Mouse (Mus musculus): ENCODE results near the gene Phf1. TPM values are rescaled to one million over a fixed set of nuclear protein-coding genes. Genes with fewer than 3 reads are reported as not detected.

The Phf1 gene
- 3.1 TPM for polyA plus RNA-seq (2014; fragmentation: Illumina TruSeq; extraction: RNeasy Lipid Tissue Mini Kit (QIAGEN cat#74804); ENCODE audit: low read depth, low replicate concordance)

DNA sequence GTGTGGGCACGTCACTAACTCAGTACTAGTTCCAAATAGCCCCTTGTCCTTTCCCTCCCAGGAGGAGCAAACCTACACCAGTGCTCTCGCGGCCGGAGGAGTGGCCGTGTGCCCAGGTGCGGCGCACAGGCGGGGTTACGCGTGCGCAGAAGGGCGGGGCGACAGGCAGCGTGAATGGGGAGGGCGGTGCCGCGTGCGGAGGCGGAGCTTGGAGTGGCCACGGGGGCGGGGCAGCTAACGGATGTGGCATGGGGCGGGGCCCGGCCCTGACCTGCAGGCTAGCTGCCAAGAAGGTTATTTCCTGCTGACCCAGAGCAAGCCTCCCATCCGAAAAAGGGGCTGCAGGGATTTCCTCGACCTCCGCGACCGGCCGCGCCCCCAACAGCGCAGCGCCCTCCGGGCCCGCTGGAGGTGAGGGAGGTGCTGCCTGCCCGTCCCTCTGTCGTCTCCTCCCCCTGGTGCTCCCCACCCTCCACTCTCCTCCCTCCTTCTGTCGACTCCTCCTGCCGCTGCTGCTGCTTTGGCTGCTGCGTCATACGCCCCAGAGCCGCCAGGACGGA lies at the start of gene Phf1:
Gene Phf1, plus strand, starts transcription at position 214 of the 560 bp plus-strand sequence.

DNA sequence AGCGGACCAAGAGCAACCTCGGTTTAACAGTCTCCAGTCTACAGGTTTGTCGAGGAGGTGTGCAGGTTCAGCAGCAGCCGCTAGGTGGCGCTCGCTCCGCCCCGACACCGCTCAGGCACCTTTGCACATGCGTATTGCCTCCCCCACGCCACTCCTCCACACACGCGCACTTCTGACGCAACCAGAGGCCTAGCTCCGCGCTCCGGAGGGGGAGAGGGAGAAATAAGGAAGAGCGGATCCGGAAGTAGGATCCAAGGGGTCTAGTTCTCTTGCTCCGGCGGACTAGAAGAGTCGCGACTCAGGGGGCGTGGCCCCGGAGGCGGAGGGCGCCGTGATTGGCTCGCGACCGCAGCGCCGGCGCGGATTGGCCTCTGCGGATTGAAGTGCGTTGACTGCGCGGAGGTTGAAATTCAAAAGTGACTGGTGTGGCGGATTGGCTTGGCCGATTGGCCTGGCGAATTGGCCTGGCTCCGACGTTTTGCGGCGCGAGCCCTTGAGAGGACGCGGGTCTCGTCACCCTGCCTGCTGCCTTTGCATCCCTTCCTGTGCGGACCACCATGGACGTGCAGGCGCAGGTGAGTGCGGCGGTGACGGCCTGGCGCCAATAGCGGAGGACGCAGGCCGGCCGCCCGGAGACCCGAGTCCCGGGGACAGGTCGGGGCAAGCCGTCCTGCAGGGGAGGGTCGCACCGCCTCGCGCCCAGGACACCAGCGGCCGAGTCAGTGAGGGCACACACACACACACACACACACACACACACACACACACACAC lies 16.0 kb upstream of the Phf1 start, which contains the start of gene Kifc5b:
Gene Kifc5b, plus strand, starts transcription at position 381 of the 772 bp plus-strand sequence.

GRCm38 (mm10) chr17:26939178-26939972 lies 6.5 kb downstream of the Phf1 start, which contains the start of gene Cuta:
Cuta (minus strand) TSS chr17:26939569.

DNA sequence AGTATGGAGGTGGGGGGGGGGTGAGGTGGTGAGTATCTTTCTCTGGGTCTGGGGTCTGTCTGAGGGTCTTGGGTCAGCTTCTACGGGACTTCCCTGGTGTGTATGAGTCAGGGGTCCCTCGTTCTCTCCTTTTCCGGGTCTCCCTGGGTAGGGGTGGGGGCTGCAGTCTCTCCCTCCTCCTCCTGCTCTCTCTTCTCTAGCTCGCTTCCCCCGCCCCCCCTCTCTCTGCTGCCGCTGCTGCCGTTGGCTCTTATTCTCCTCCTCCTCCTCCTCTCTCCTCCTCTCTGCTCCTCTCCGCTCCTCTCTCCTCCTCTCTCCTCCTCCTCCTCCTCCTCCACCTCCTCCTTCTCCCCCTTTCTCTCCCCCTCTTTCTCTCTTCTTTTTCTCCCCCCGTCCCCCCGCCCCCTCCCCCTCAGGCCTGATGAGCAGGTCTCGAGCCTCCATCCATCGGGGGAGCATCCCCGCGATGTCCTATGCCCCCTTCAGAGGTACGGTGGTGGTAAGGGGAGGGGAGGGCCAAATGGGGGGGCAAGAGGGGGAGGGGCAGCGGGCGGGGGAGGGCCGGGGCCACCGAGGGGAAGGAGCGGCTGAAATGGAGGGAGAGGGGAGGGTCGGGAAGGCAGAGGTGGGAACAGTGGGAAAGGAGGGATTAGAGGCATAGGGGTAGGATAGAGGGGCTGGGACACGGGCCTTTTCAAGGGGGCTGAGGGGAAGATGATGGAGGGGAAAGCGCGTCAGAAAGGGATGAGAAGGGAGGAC lies 8.4 kb downstream of the Phf1 start, which contains the start of gene Syngap1:
Gene Syngap1, plus strand, starts transcription at position 223 of the 759 bp plus-strand sequence.

GRCm38 (mm10) chr17:26972703-26973574 lies 40.1 kb downstream of the Phf1 start, which contains the start of gene Zbtb9:
Zbtb9 (plus strand) TSS chr17:26973167.

Other genes starting within 250 kb of the Phf1 start
- 90.0 TPM for gene Crebrf, start 217.4 kb upstream of the Phf1 start, polyA plus RNA-seq (2014; fragmentation: Illumina TruSeq; extraction: RNeasy Lipid Tissue Mini Kit (QIAGEN cat#74804); ENCODE audit: low read depth, low replicate concordance)
- 27.2 TPM for gene Bnip1, start 152.0 kb upstream of the Phf1 start, polyA plus RNA-seq (2014; fragmentation: Illumina TruSeq; extraction: RNeasy Lipid Tissue Mini Kit (QIAGEN cat#74804); ENCODE audit: low read depth, low replicate concordance)
- gene Nkx2-5, start 88.0 kb upstream of the Phf1 start, polyA plus RNA-seq (2014; fragmentation: Illumina TruSeq; extraction: RNeasy Lipid Tissue Mini Kit (QIAGEN cat#74804); ENCODE audit: low read depth, low replicate concordance), result not detected
- 0.76 TPM for gene Kifc5b, start 16.0 kb upstream of the Phf1 start, polyA plus RNA-seq (2014; fragmentation: Illumina TruSeq; extraction: RNeasy Lipid Tissue Mini Kit (QIAGEN cat#74804); ENCODE audit: low read depth, low replicate concordance)
- gene Cuta, start 6.5 kb downstream of the Phf1 start, polyA plus RNA-seq (2014; fragmentation: Illumina TruSeq; extraction: RNeasy Lipid Tissue Mini Kit (QIAGEN cat#74804); ENCODE audit: low read depth, low replicate concordance), result 12.0 TPM
- 0.82 TPM for gene Syngap1, start 8.2 kb downstream of the Phf1 start, polyA plus RNA-seq (2014; fragmentation: Illumina TruSeq; extraction: RNeasy Lipid Tissue Mini Kit (QIAGEN cat#74804); ENCODE audit: low read depth, low replicate concordance)
- 14.9 TPM for gene Zbtb9, start 40.1 kb downstream of the Phf1 start, polyA plus RNA-seq (2014; fragmentation: Illumina TruSeq; extraction: RNeasy Lipid Tissue Mini Kit (QIAGEN cat#74804); ENCODE audit: low read depth, low replicate concordance)
- 4.3 TPM for gene Bak1, start 96.0 kb downstream of the Phf1 start, polyA plus RNA-seq (2014; fragmentation: Illumina TruSeq; extraction: RNeasy Lipid Tissue Mini Kit (QIAGEN cat#74804); ENCODE audit: low read depth, low replicate concordance)
- 2.2 TPM for gene Itpr3, start 124.3 kb downstream of the Phf1 start, polyA plus RNA-seq (2014; fragmentation: Illumina TruSeq; extraction: RNeasy Lipid Tissue Mini Kit (QIAGEN cat#74804); ENCODE audit: low read depth, low replicate concordance)
- 8.7 TPM for gene Uqcc2, start 200.9 kb downstream of the Phf1 start, polyA plus RNA-seq (2014; fragmentation: Illumina TruSeq; extraction: RNeasy Lipid Tissue Mini Kit (QIAGEN cat#74804); ENCODE audit: low read depth, low replicate concordance)
- not detected for gene Ip6k3, start 234.7 kb downstream of the Phf1 start, polyA plus RNA-seq (2014; fragmentation: Illumina TruSeq; extraction: RNeasy Lipid Tissue Mini Kit (QIAGEN cat#74804); ENCODE audit: low read depth, low replicate concordance)

Data from sigmoid colon, adult 10 weeks (tissue).